Mouse (Mus musculus) heart, embryonic 16.5 days (tissue): Measurements from ENCODE around the gene Cabp5. TPM values are rescaled to one million over a fixed set of nuclear protein-coding genes. Genes with fewer than 3 reads are reported as not detected.
"Not testable (repeated sequence)": the region's sequence is repeated elsewhere in the genome, so short reads cannot be mapped to it uniquely, and the experiment has no call there.

Experiments used
- ATAC-seq: fragments of 200-750 bp; cut with Nextera tagmentation; replicated peaks from 2 replicates; pipeline ENCODE4 v1.8.0; 2017; ENCODE audit warnings: moderate number of reproducible peaks; ENCODE audit not compliant: insufficient read depth, low FRiP score; ENCODE audit errors: extremely low read depth
- H3K27ac ChIP-seq: fragments of 300-500 bp; sonication (generic); 2 replicates; pipeline ENCODE4 v1.5.1; 2014; ENCODE audit warnings: mild to moderate bottlenecking, low read length, control low read depth, moderate library complexity
- H3K27me3 ChIP-seq: fragments of 300-500 bp; sonication (generic); 2 replicates; pipeline ENCODE4 v1.6.1; 2014; ENCODE audit warnings: low read length, mixed read lengths; ENCODE audit not compliant: control insufficient read depth, insufficient read depth
- H3K36me3 ChIP-seq: fragments of 300-500 bp; sonication (generic); 2 replicates; pipeline ENCODE4 v1.6.1; 2014; ENCODE audit not compliant: control insufficient read depth, insufficient read depth
- H3K4me1 ChIP-seq: fragments of 300-500 bp; sonication (generic); 2 replicates; pipeline ENCODE4 v1.6.1; 2014; ENCODE audit warnings: low read length, mixed read lengths; ENCODE audit not compliant: control insufficient read depth, insufficient read depth
- H3K4me2 ChIP-seq: fragments of 300-500 bp; sonication (generic); 2 replicates; pipeline ENCODE4 v1.6.1; 2014; ENCODE audit warnings: low read depth, mild to moderate bottlenecking, control low read depth, low read length
- H3K4me3 ChIP-seq: fragments of 300-500 bp; sonication (generic); 2 replicates; pipeline ENCODE4 v1.5.1; 2014; ENCODE audit warnings: mild to moderate bottlenecking, control low read depth, low read length
- H3K9ac ChIP-seq: fragments of 300-500 bp; sonication (generic); 2 replicates; pipeline ENCODE4 v1.6.1; 2014; ENCODE audit warnings: low read length, control low read depth
- H3K9me3 ChIP-seq: fragments of 300-500 bp; sonication (generic); replicated peaks from 2 replicates; pipeline ENCODE4 v1.6.1; 2016; ENCODE audit warnings: low read length; ENCODE audit not compliant: control insufficient read depth
- WGBS: fragments of 180-500 bp; shearing (Covaris S2); extraction: QIAGEN DNeasy Blood & Tissue Kit; methylation state at CpG from one replicate; pipeline ENCODE4 v1.1.7; 2014; 5-methylcytosine and 5-hydroxymethylcytosine counted together
- polyA plus RNA-seq: library from polyadenylated mRNA; unstranded; fragments of >200 nt; fragmentation: Nextera tagmentation; extraction: Ambion mirVana; gene quantifications from 2 replicates; pipeline ENCODE4 v1.2.1, GENCODE M21; 2015

Cabp5 gene
- not detected in 2 replicates for polyA plus RNA-seq

DNA sequence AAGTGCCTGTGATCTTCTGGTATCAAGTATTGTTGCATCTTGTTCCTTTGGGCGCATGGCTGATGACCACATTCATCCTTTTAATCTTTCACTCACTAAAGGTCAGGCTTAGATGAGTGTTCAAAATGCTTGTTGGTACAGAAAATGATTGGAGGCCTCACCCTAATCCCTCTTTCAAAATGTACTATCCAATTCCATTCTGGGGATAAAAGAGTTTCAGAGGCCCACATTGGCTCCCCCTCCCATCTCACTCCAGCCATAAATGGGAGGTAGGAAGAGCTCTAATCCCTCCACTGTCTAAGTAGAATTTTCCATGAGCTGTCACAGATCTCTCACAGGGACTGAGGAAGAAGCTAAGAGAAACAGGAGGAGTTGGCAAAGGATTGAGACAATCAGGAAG, at the start of gene Cabp5:
Gene Cabp5 (plus strand): TSS at position 301 of the 400 bp plus-strand sequence.
- no peak within 1 kb of the TSS for H3K27ac ChIP-seq
- no peak for ATAC-seq
- 0 out of 2 replicates have a peak, but pooled peaks cover 2% of the 10 kb centered on the region for H3K9me3 ChIP-seq
- H3K4me3 ChIP-seq = no peak within 1 kb of the TSS
- H3K36me3 ChIP-seq = no peaks in the 10 kb centered on the region
- WGBS = 66% methylated on average over 1 of the region's 1 CpGs
- no peaks in the 10 kb centered on the region for H3K4me1 ChIP-seq
- no peaks in the 10 kb centered on the region for H3K27me3 ChIP-seq
- no peak within 1 kb of the TSS for H3K9ac ChIP-seq
- no peak within 1 kb of the TSS for H3K4me2 ChIP-seq

- no peaks in the 10 kb centered on the region for H3K4me1 ChIP-seq
- ATAC-seq = no peak
- 0 out of 2 replicates have a peak, but pooled peaks cover 5% of the 10 kb centered on the region for H3K9me3 ChIP-seq
- H3K27ac ChIP-seq = no peak overlapping the region
- no peaks in the 10 kb centered on the region for H3K27me3 ChIP-seq
- H3K36me3 ChIP-seq = peaks cover 19% of the 10 kb centered on the region
- H3K4me3 ChIP-seq = no peak overlapping the region
- H3K9ac ChIP-seq = no peak overlapping the region
- no peak overlapping the region for H3K4me2 ChIP-seq
Observed at GRCm38 (mm10) chr7:13355943-13356342, 42.0 kb upstream of the Cabp5 start.

GRCm38 (mm10) chr7:13380588-13380987, 17.3 kb upstream of the Cabp5 start:
- 82% methylated on average over 2 of the region's 2 CpGs for WGBS
- no peak overlapping the region for H3K4me3 ChIP-seq

DNA sequence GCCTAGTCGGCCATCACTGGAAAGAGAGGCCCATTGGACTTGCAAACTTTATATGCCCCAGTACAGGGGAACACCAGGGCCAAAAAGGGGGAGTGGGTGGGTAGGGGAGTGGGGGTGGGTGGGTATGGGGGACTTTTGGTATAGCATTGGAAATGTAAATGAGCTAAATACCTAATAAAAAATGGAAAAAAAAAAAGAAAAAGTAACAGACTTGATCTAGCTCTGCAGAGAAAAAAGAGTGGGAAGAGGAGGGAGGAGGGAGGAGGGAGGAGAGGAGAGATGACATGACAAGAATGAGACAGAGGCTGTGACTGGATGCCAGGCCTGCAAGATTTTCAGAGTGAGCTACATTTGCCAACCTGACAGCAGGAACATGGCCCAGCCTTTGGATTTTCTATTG, 52.6 kb downstream of the Cabp5 start, which contains the start of gene Bsph1:
Gene Bsph1 (plus strand): TSS at position 301 of the 400 bp plus-strand sequence.
- ATAC-seq, H3K36me3 ChIP-seq, H3K9ac ChIP-seq, H3K4me1 ChIP-seq, H3K27me3 ChIP-seq, H3K4me3 ChIP-seq, H3K9me3 ChIP-seq, H3K4me2 ChIP-seq, H3K27ac ChIP-seq: not testable (repeated sequence)
- 22% methylated on average over 1 of the region's 1 CpGs for WGBS

More at GRCm38 (mm10) chr7:13380588-13380987, 17.3 kb upstream of the Cabp5 start:
- no peak overlapping the region for H3K9ac ChIP-seq
- no peaks in the 10 kb centered on the region for H3K9me3 ChIP-seq
- no peaks in the 10 kb centered on the region for H3K27me3 ChIP-seq
- H3K4me1 ChIP-seq = no peaks in the 10 kb centered on the region
- H3K4me2 ChIP-seq = no peak overlapping the region
- H3K36me3 ChIP-seq = no peaks in the 10 kb centered on the region
- ATAC-seq = no peak
- no peak overlapping the region for H3K27ac ChIP-seq

Other genes with a start within 250 kb of the Cabp5 start
- gene Vmn1r88, start 238.6 kb upstream of the Cabp5 start, polyA plus RNA-seq = 0.01 TPM in 1 of 2 replicates, not detected in the other
- not detected in 2 replicates for gene Vmn1r89, start 185.1 kb upstream of the Cabp5 start, polyA plus RNA-seq
- 52.0 and 58.2 TPM in 2 replicates for gene Lig1, start 120.8 kb upstream of the Cabp5 start, polyA plus RNA-seq
- gene Zswim9, start 119.4 kb upstream of the Cabp5 start, polyA plus RNA-seq = 6.8 and 7.8 TPM in 2 replicates
- gene Pla2g4c, start 73.5 kb upstream of the Cabp5 start, polyA plus RNA-seq = 0.39 and 0.67 TPM in 2 replicates
- gene Bsph1, start 52.7 kb downstream of the Cabp5 start, polyA plus RNA-seq = not detected in 2 replicates
- gene Bsph2, start 172.9 kb downstream of the Cabp5 start, polyA plus RNA-seq = not detected in 2 replicates
- not detected in 2 replicates for gene Sult2a5, start 225.8 kb downstream of the Cabp5 start, polyA plus RNA-seq